Mouse (Mus musculus) erythroblast, embryonic 14.5 days (primary cell): ENCODE results near the gene Tcirg1. TPM values are rescaled to one million over a fixed set of nuclear protein-coding genes. Genes with fewer than 3 reads are reported as not detected.
A peak's percentile ranks its signal among the peaks of the same experiment; 100 is the strongest.

Experiments used
- H3K27me3 ChIP-seq: 2 replicates; pipeline ENCODE4 v1.6.1; 2012; ENCODE audit warnings: inconsistent platforms; ENCODE audit not compliant: control insufficient read depth
- H3K36me3 ChIP-seq: 2 replicates; pipeline ENCODE4 v1.6.1; 2012; ENCODE audit warnings: mild to moderate bottlenecking, inconsistent platforms; ENCODE audit not compliant: control insufficient read depth
- H3K4me1 ChIP-seq: 2 replicates; pipeline ENCODE4 v1.6.1; 2012; ENCODE audit warnings: inconsistent platforms; ENCODE audit not compliant: control insufficient read depth
- H3K4me3 ChIP-seq: replicated peaks from 2 replicates; pipeline ENCODE3; 2012; ENCODE audit warnings: moderate library complexity, mild to moderate bottlenecking, inconsistent platforms
- H3K9me3 ChIP-seq: 2 replicates; pipeline ENCODE4 v1.6.1; 2012; ENCODE audit warnings: low read length, inconsistent platforms, mixed read lengths; ENCODE audit not compliant: control insufficient read depth
- GATA1 ChIP-seq: IDR thresholded peaks from 2 replicates; pipeline ENCODE4 v1.6.1; 2012; ENCODE audit warnings: low read length, inconsistent platforms, mixed read lengths
- TAL1 ChIP-seq: IDR thresholded peaks from 3 replicates; pipeline ENCODE4 v1.6.1; 2012; ENCODE audit warnings: low read length, inconsistent platforms, mixed read lengths
- polyA plus RNA-seq: library from polyadenylated mRNA; stranded (reverse); fragments of >175 nt; gene quantifications from 2 replicates; pipeline ENCODE4 v1.2.3, GENCODE M21; 2012

The Tcirg1 gene
- polyA plus RNA-seq: 0.96 and 1.2 TPM in 2 replicates

GRCm38 (mm10) chr19:3906795-3907786 lies at the start of gene Tcirg1:
Gene Tcirg1, minus strand, starts transcription at chr19:3907133.
- TF ChIP-seq TAL1: no peak
- TF ChIP-seq GATA1: no peak
- no peaks in the 10 kb centered on the region for H3K27me3 ChIP-seq
- H3K36me3 ChIP-seq: peaks cover 58% of the 10 kb centered on the region
- peaks cover 41% of the 10 kb centered on the region for H3K4me1 ChIP-seq
- peak within 1 kb of the TSS; percentile 70 for H3K4me3 ChIP-seq
- H3K9me3 ChIP-seq: no peaks in the 10 kb centered on the region

- H3K36me3 ChIP-seq: no peaks in the 10 kb centered on the region
- no peak for TF ChIP-seq GATA1
- TF ChIP-seq TAL1: no peak
Observed at GRCm38 (mm10) chr19:3955804-3956203, 48.9 kb upstream of the Tcirg1 start.

GRCm38 (mm10) chr19:3955033-3955432 lies 48.1 kb upstream of the Tcirg1 start:
- no peak overlapping the region for H3K4me3 ChIP-seq
- no peaks in the 10 kb centered on the region for H3K4me1 ChIP-seq
- peaks cover 3% of the 10 kb centered on the region for H3K27me3 ChIP-seq
- no peak for TF ChIP-seq TAL1
- no peak for TF ChIP-seq GATA1
- no peaks in the 10 kb centered on the region for H3K36me3 ChIP-seq
- no peaks in the 10 kb centered on the region for H3K9me3 ChIP-seq

More at GRCm38 (mm10) chr19:3955804-3956203, 48.9 kb upstream of the Tcirg1 start:
- Histone ChIP-seq H3K4me1 (no peaks in the 10 kb centered on the region), H3K4me3 (no peak overlapping the region), H3K9me3 (no peaks in the 10 kb centered on the region), H3K27me3 (peaks cover 3% of the 10 kb centered on the region)

GRCm38 (mm10) chr19:3952099-3952498 lies 45.2 kb upstream of the Tcirg1 start:
- Histone ChIP-seq H3K4me1 (no peaks in the 10 kb centered on the region), H3K9me3 (no peaks in the 10 kb centered on the region), H3K27me3 (peaks cover 3% of the 10 kb centered on the region), H3K36me3 (no peaks in the 10 kb centered on the region), H3K4me3 (no peak overlapping the region)
- TF ChIP-seq TAL1 (no peak), GATA1 (no peak)

GRCm38 (mm10) chr19:3951461-3951860 lies 44.5 kb upstream of the Tcirg1 start:
- TF ChIP-seq TAL1 (no peak), GATA1 (no peak)

GRCm38 (mm10) chr19:3950331-3950730 lies 43.4 kb upstream of the Tcirg1 start:
- H3K36me3 ChIP-seq: no peaks in the 10 kb centered on the region
- TF ChIP-seq GATA1 (no peak), TAL1 (no peak)
- H3K27me3 ChIP-seq: no peaks in the 10 kb centered on the region; the same call in 1 of the 2 replicates
- H3K4me3 ChIP-seq: no peak overlapping the region
- no peaks in the 10 kb centered on the region; the same call in 1 of the 2 replicates for H3K4me1 ChIP-seq
- no peaks in the 10 kb centered on the region for H3K9me3 ChIP-seq

More at GRCm38 (mm10) chr19:3951461-3951860, 44.5 kb upstream of the Tcirg1 start:
- Histone ChIP-seq H3K4me3 (no peak overlapping the region), H3K4me1 (no peaks in the 10 kb centered on the region), H3K9me3 (no peaks in the 10 kb centered on the region), H3K36me3 (no peaks in the 10 kb centered on the region), H3K27me3 (peaks cover 3% of the 10 kb centered on the region)

GRCm38 (mm10) chr19:3948546-3948945 lies 41.6 kb upstream of the Tcirg1 start:
- no peaks in the 10 kb centered on the region for H3K27me3 ChIP-seq
- no peaks in the 10 kb centered on the region for H3K36me3 ChIP-seq
- no peak for TF ChIP-seq GATA1
- TF ChIP-seq TAL1: no peak
- no peaks in the 10 kb centered on the region for H3K9me3 ChIP-seq
- H3K4me3 ChIP-seq: no peak overlapping the region
- peaks cover 6% of the 10 kb centered on the region for H3K4me1 ChIP-seq

GRCm38 (mm10) chr19:3947813-3948212 lies 40.9 kb upstream of the Tcirg1 start:
- Histone ChIP-seq H3K4me3 (no peak overlapping the region), H3K4me1 (peaks cover 13% of the 10 kb centered on the region), H3K36me3 (no peaks in the 10 kb centered on the region), H3K27me3 (no peaks in the 10 kb centered on the region), H3K9me3 (no peaks in the 10 kb centered on the region)
- TF ChIP-seq TAL1 (no peak), GATA1 (no peak)

GRCm38 (mm10) chr19:3946715-3947114 lies 39.8 kb upstream of the Tcirg1 start:
- peaks cover 20% of the 10 kb centered on the region for H3K4me1 ChIP-seq
- TF ChIP-seq TAL1: no peak
- TF ChIP-seq GATA1: no peak
- H3K27me3 ChIP-seq: no peaks in the 10 kb centered on the region
- no peak overlapping the region for H3K4me3 ChIP-seq
- H3K9me3 ChIP-seq: no peaks in the 10 kb centered on the region
- no peaks in the 10 kb centered on the region for H3K36me3 ChIP-seq
